In genomic region chr5:140873039-140873551, GRCm38 (mm10) we compare ENCODE assay signal across 9 mouse cellular contexts. TPM values are rescaled to one million over a fixed set of nuclear protein-coding genes. Genes with fewer than 3 reads are reported as not detected.
A peak's percentile ranks its signal among the peaks of the same experiment; 100 is the strongest.
DNase-seq lines count a peak whose midpoint lies in the region; ATAC-seq lines count a peak whose summit lies in the region.
"Had no signal": no experiment of that assay in that cellular context is flagged by ENCODE, and none has a peak within 500 bp of the region (broad histone marks: within the 10 kb centered on the region; RNA-seq: fewer than 3 reads in every experiment).

No protein-coding gene starts in this region.

- 16% methylated on average over 18 of the region's 18 CpGs for WGBS in embryonic facial prominence, embryonic 10.5 days
- 24% methylated on average over 18 of the region's 18 CpGs for WGBS in hindbrain, embryonic 15.5 days
- 10% methylated on average over 18 of the region's 18 CpGs for WGBS in stomach, embryonic 16.5 days

- no peaks in the 10 kb centered on the region for H3K9me3 ChIP-seq in embryonic facial prominence, embryonic 10.5 days
- no peaks in the 10 kb centered on the region for H3K9me3 ChIP-seq in hindbrain, embryonic 15.5 days
- no peaks in the 10 kb centered on the region for H3K9me3 ChIP-seq in stomach, embryonic 16.5 days (replicated peaks; ENCODE audit: control insufficient read depth, low read length)

- no peak for ATAC-seq in hindbrain, embryonic 15.5 days (ENCODE audit: low FRiP score, low read depth)
- peak; percentile 71; the same call in 1 of the 2 replicates for ATAC-seq in stomach, embryonic 16.5 days (ENCODE audit: insufficient read depth, low FRiP score)
- no peak for ATAC-seq in erythroblast, adult 5-6 weeks (replicated peaks; ENCODE audit: low FRiP score, poor library complexity, severe bottlenecking)

- H3K9ac ChIP-seq in hindbrain, embryonic 15.5 days = no peak overlapping the region
- peak overlapping the region; percentile 46; the same call in 1 of the 2 replicates for H3K9ac ChIP-seq in stomach, embryonic 16.5 days (ENCODE audit: low read length)

- H3K4me3 ChIP-seq in embryonic facial prominence, embryonic 10.5 days = peak overlapping the region; percentile 31
- no peak overlapping the region for H3K4me3 ChIP-seq in hindbrain, embryonic 15.5 days
- peak overlapping the region; percentile 10 for H3K4me3 ChIP-seq in stomach, embryonic 16.5 days (replicated peaks; ENCODE audit: low read length)

- peak overlapping the region; percentile 31 for H3K4me2 ChIP-seq in hindbrain, embryonic 15.5 days
- peak overlapping the region; percentile 40 for H3K4me2 ChIP-seq in stomach, embryonic 16.5 days (ENCODE audit: low read depth, low read length)

- intact Hi-C loops in left cerebral cortex, postnatal 10 days (cut with DNase I) = loop anchor here (5.0 to 10.0 kb wide), 2 partner anchors 204 to 1442 kb away; no protein-coding TSS in a partner anchor

- peak overlapping the region; percentile 63 for H3K27ac ChIP-seq in embryonic facial prominence, embryonic 10.5 days (replicated peaks)
- H3K27ac ChIP-seq in hindbrain, embryonic 15.5 days (replicated peaks) = no peak overlapping the region
- H3K27ac ChIP-seq in stomach, embryonic 16.5 days (ENCODE audit: low read length) = peak overlapping the region; percentile 84
- H3K27ac ChIP-seq: macrophage had no signal

- H3K4me1 ChIP-seq in embryonic facial prominence, embryonic 10.5 days = peaks cover 32% of the 10 kb centered on the region
- H3K4me1 ChIP-seq in hindbrain, embryonic 15.5 days (replicated peaks) = peaks cover 12% of the 10 kb centered on the region
- H3K4me1 ChIP-seq in stomach, embryonic 16.5 days (ENCODE audit: control insufficient read depth, insufficient read depth, low read length) = peaks cover 28% of the 10 kb centered on the region

- H3K36me3 ChIP-seq in embryonic facial prominence, embryonic 10.5 days (replicated peaks) = no peaks in the 10 kb centered on the region
- H3K36me3 ChIP-seq in hindbrain, embryonic 15.5 days = no peaks in the 10 kb centered on the region
- H3K36me3 ChIP-seq in stomach, embryonic 16.5 days (ENCODE audit: control insufficient read depth, insufficient read depth, low read length) = no peaks in the 10 kb centered on the region

- DNase-seq in left cerebral cortex, adult 18-20 months (ENCODE audit: low spot score in 2 of 2) = peak; percentile 26 to 58
- no peak for DNase-seq in left cerebral cortex, postnatal 10 days (ENCODE audit: extremely low spot score in 1 of 2, low spot score in 2 of 2)
- peak; percentile 46 for DNase-seq in embryonic facial prominence, embryonic 10.5 days (ENCODE audit: low spot score)
- DNase-seq in lung, postnatal 10 days = peak; percentile 55
- no peak for DNase-seq in cerebellum, adult 18-20 months

- H3K27me3 ChIP-seq in embryonic facial prominence, embryonic 10.5 days (replicated peaks; ENCODE audit: low read depth, poor library complexity, severe bottlenecking) = 0 out of 2 replicates have a peak, but pooled peaks cover 3% of the 10 kb centered on the region
- H3K27me3 ChIP-seq in hindbrain, embryonic 15.5 days = peaks cover 5% of the 10 kb centered on the region; the same call in 1 of the 2 replicates
- no peaks in the 10 kb centered on the region for H3K27me3 ChIP-seq in stomach, embryonic 16.5 days (ENCODE audit: control insufficient read depth, insufficient read depth, low read length)

RNA-seq across cellular contexts. Expression of gene Gna12, which starts 42.9 kb away (rescaled TPM):
- total RNA-seq in left cerebral cortex, adult 18-20 months (2021) = 10 to 100 TPM; 61.3 to 71.0 TPM
- 10 to 100 TPM; 65.3 TPM for total RNA-seq in left cerebral cortex, postnatal 10 days (2021)
- 11.4 and 14.1 TPM in 2 replicates for polyA plus RNA-seq in embryonic facial prominence, embryonic 10.5 days (2016; fragmentation: Nextera tagmentation; extraction: Ambion mirVana)
- 62.0 and 70.0 TPM in 2 replicates for polyA plus RNA-seq in hindbrain, embryonic 15.5 days (2015; fragmentation: Nextera tagmentation; extraction: Ambion mirVana)
- 6.9 and 7.2 TPM in 2 replicates for polyA plus RNA-seq in stomach, embryonic 16.5 days (2015; fragmentation: Nextera tagmentation; extraction: Ambion mirVana)
- 12.1 and 16.1 TPM in 2 replicates for total RNA-seq in erythroblast, adult 5-6 weeks (2015; ENCODE audit: low replicate concordance)
- 9.9 and 11.5 TPM in 2 replicates for total RNA-seq in erythroblast, adult 5-6 weeks (2017; ENCODE audit: low replicate concordance)

Comparison
In these comparisons a context has a peak if more than half of its experiments do, and no peak if none do; other contexts are left out.
1. DNase-seq: peak in left cerebral cortex, adult 18-20 months (2 of 2), embryonic facial prominence, embryonic 10.5 days (single experiment) and lung, postnatal 10 days (single experiment); none in left cerebral cortex, postnatal 10 days (0 of 2) and cerebellum, adult 18-20 months (0 of 2).